Mouse (Mus musculus) central nervous system, embryonic 11.5 days (tissue): ENCODE measurements around the gene Ccl8. TPM values are rescaled to one million over a fixed set of nuclear protein-coding genes. Genes with fewer than 3 reads are reported as not detected.

ENCODE experiments used
- polyA plus RNA-seq: library from polyadenylated mRNA; depleted of rRNA; stranded (reverse); fragments of >200 nt; gene quantifications from 2 replicates; pipeline ENCODE4 v1.2.3, GENCODE M21; 2012; rRNA removed

Gene Ccl8
- polyA plus RNA-seq = not detected in 2 replicates

DNA sequence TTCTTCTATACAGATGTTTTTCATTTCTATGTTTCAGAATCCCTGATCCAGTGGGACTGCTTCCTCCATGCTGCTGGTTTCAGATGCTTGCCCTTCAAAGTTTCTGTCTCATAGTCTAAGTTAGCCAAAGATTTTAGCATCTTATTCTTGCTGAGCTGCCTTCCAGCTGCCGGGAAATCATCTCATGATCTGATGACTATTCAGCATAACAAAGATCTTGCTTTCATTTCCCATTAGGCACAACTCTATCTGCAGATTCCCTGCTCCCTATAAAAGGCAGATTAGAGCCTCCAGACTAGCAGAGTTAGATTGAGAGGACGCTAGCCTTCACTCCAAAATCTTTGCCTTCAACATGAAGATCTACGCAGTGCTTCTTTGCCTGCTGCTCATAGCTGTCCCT, at the start of gene Ccl8:
Ccl8 (plus strand) TSS at position 301 of the 400 bp plus-strand sequence.

DNA sequence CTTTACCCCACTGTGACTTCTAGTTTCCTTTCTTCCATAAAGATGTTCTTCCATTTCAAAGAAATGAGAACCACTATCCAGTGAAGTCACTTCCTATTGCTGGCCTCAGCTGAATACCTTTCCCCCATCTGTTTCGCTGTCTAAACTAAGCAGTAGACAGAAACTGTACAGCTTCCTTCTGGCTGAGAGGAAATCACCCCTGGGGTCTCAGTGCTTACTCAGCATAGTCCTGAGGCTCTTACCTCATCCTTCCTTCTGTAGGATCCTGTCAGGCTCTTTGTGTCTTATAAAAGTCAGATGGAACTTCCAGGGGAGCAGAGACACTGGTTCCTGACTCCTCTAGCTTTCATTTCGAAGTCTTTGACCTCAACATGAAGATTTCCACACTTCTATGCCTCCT, 13.5 kb upstream of the Ccl8 start, which contains the start of gene Ccl12:
Ccl12 (plus strand) TSS at position 317 of the 400 bp plus-strand sequence.

Other genes with a start within 250 kb of the Ccl8 start
- gene Asic2, start 146.7 kb upstream of the Ccl8 start, polyA plus RNA-seq = 2.2 and 2.6 TPM in 2 replicates
- 0.25 and 1.5 TPM in 2 replicates for gene Ccl2, start 79.6 kb upstream of the Ccl8 start, polyA plus RNA-seq
- not detected in 2 replicates for gene Gm17268, start 76.6 kb upstream of the Ccl8 start, polyA plus RNA-seq
- gene Ccl7, start 69.5 kb upstream of the Ccl8 start, polyA plus RNA-seq = 0.13 and 0.63 TPM in 2 replicates
- 0.07 TPM in 1 of 2 replicates, not detected in the other for gene Ccl11, start 57.4 kb upstream of the Ccl8 start, polyA plus RNA-seq
- gene Ccl12, start 13.3 kb upstream of the Ccl8 start, polyA plus RNA-seq = 0.72 and 0.89 TPM in 2 replicates
- gene Ccl1, start 190.5 kb downstream of the Ccl8 start, polyA plus RNA-seq = not detected in 2 replicates